ENCODE assay signal across 14 mouse cellular contexts in genomic region chr11:107400826-107401225, GRCm38 (mm10).
"Had no signal": no experiment of that assay in that cellular context is flagged by ENCODE, and none has a peak within 500 bp of the region (broad histone marks: within the 10 kb centered on the region; RNA-seq: fewer than 3 reads in every experiment).

No protein-coding gene starts in this region.

- H3K4me2 ChIP-seq: hindbrain, embryonic 13.5 days; limb, embryonic 13.5 days; lung, embryonic 15.5 days; midbrain, embryonic 13.5 days; neural tube, embryonic 15.5 days had no signal

- H3K27ac ChIP-seq: hindbrain, embryonic 13.5 days; hindbrain, postnatal 0 days; layer of hippocampus, adult 2 months; limb, embryonic 13.5 days; lung, embryonic 15.5 days; macrophage; midbrain, embryonic 13.5 days; neural tube, embryonic 15.5 days had no signal

- H3K36me3 ChIP-seq: hindbrain, embryonic 13.5 days; limb, embryonic 13.5 days; lung, embryonic 15.5 days; midbrain, embryonic 13.5 days; neural tube, embryonic 15.5 days had no signal

- ATAC-seq: hindbrain, postnatal 0 days; midbrain, embryonic 13.5 days had no signal

- H3K9me3 ChIP-seq: hindbrain, embryonic 13.5 days; limb, embryonic 13.5 days; lung, embryonic 15.5 days; midbrain, embryonic 13.5 days; neural tube, embryonic 15.5 days had no signal

- DNase-seq: left cerebral cortex, postnatal 4 days; lung, postnatal 14 days; right cerebral cortex, adult 18-20 months; right cerebral cortex, postnatal 25 days; thymus, postnatal 4 days had no signal

- H3K27me3 ChIP-seq: hindbrain, embryonic 13.5 days; limb, embryonic 13.5 days; lung, embryonic 15.5 days; midbrain, embryonic 13.5 days; neural tube, embryonic 15.5 days had no signal

- H3K4me3 ChIP-seq: hindbrain, embryonic 13.5 days; layer of hippocampus, adult 2 months; limb, embryonic 13.5 days; lung, embryonic 15.5 days; midbrain, embryonic 13.5 days; myocyte; neural tube, embryonic 15.5 days had no signal

- H3K4me1 ChIP-seq: lung, embryonic 15.5 days had no signal

- H3K9ac ChIP-seq: hindbrain, embryonic 13.5 days; limb, embryonic 13.5 days; lung, embryonic 15.5 days; midbrain, embryonic 13.5 days; neural tube, embryonic 15.5 days had no signal
